Mouse (Mus musculus) cerebellum, adult 18-20 months (tissue): ENCODE results near the gene Nlrp6.
"Not testable (repeated sequence)": the region's sequence is repeated elsewhere in the genome, so short reads cannot be mapped to it uniquely, and the experiment has no call there.

ENCODE experiments used
- DNase-seq, 2 experiments: peaks; one replicate each; pipeline ENCODE4 v3.0.0; 2021

Nlrp6 gene

DNA sequence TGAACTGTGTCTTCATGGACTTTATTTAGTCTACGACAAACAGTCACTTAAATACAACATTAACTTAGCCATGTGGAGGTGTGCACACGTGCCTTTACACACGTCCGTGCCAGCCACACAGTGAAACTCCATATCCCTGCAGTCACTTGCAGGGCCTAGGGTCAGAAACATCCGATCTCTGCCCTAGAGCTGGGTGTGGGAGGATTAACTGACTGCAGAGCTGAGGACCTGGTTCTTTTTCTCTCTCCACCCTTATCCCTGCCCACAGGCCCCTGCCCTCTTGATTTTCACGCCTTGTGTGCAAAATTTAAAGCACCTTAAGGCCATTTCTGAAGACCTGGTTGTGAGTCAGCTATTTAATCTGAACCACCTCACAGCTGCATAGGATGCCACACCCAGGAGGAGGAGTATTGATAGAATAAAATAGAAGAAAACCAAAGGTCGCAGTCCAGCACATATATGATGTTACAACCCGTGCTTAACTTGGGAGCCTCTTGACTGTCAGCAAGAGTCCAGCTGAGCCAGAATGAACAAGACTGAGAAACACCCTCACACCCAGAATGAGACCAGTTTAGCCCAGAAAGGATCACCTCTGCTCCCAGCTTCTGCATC is at the start of gene Nlrp6:
Gene Nlrp6, plus strand, starts transcription at position 485 of the 612 bp plus-strand sequence.
- DNase-seq: no peak

DNA sequence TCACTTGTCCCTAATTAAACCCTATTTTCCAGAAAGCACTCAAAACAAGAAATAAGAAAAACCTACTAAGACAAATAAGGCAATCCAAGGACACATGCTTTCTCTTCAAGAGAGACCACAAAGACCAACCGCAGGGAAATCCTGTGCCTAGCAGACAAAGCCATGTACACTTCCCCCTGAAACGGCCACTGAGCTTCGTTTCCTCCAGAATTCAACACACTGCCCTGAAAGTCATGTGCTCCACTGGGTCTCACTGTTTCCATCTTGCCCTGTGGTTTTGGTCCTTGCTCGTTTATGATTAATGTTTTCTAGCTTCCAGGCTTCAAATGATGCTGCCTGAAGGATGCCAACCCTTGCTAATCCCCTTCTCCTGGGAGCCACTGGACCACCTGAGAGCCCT is 46.5 kb upstream of the Nlrp6 start:
- no peak for DNase-seq

DNA sequence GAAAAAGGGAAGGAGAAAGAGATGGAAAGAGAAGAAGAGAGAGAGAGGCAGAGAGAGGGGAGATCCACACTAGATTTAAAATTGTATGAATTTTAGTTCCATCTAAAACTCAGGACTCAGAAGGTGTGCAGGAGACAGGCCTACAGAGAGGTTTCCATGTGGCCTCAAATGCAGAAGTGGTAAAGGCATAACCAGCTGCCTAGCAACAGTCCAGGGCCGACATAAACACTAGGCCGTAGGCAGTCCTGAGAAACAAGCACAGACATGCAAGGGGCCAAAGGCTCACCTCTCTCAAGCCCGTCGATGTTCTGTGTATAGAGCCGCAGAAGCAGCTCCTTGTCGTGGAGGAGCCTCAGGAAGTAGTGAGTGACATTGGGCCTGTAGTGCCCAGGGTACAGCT is 43.3 kb upstream of the Nlrp6 start:
- DNase-seq: no peak

DNA sequence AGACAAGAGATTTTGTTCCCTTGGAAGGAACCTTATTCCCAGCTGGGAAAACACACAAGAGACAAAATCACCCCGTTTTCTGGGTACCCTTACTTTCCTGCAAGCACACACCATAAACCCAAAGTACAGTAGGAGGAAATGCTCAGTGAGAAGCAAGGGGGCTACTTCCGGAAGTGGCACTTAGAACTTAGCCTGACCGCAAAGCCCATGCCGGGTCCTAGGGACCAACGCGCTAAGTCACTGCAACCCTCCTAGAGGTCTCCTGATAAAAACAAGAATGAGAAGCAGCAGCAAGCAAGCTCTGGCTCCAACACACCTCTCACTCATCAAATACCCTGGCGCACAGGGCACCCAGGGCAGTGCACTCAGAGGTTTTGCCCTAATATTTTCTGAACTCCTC is 41.3 kb upstream of the Nlrp6 start:
- DNase-seq: no peak

DNA sequence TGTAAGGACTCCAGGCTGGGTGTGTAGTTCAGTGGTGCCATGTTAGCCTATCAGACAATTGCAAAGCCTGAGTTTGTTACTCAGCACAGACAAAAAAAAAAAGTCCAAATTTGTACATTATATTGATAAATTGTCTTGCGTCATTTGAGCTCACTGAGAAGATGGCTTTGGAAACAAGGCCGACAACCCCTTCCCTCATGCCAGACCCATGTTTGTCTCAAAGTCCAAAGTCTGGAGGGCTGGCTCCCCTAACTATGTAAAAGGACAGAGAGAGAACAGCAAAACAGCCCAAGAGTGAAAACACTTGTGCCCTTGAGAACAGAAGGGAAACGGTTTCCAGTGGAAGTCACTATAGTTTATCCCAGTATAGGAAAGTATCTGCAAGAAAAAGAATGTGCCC is 40.3 kb upstream of the Nlrp6 start:
- no peak for DNase-seq

DNA sequence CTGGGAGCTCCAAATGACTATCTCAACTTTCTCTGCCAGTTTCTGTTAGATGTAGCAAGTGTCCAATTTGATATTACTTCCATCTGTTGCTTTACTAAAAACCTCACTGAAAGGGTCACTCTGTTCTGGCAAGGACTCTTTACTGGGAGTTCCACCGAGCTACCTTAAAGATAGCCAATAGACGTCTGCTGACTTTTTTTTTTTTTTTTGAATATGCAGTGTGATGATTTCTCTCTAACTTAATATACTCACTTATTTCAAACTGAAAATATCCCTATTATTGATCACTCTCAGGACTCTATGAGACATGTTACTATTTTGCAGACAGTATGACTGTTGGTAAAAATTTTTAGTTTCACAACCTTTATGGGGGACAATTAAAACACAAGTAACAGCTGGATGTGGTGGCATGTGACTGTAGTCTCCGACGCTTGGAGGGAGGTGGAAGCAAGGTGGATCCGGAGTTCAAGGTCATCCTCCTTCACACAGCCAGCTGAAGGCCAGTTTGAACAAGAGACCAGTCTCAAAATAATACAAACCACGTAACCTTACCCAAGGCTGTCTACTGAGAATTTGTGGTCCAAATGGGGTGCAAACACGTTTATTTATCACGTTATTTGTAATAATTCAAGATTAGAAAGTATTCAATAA is 39.7 kb upstream of the Nlrp6 start:
- no peak for DNase-seq

DNA sequence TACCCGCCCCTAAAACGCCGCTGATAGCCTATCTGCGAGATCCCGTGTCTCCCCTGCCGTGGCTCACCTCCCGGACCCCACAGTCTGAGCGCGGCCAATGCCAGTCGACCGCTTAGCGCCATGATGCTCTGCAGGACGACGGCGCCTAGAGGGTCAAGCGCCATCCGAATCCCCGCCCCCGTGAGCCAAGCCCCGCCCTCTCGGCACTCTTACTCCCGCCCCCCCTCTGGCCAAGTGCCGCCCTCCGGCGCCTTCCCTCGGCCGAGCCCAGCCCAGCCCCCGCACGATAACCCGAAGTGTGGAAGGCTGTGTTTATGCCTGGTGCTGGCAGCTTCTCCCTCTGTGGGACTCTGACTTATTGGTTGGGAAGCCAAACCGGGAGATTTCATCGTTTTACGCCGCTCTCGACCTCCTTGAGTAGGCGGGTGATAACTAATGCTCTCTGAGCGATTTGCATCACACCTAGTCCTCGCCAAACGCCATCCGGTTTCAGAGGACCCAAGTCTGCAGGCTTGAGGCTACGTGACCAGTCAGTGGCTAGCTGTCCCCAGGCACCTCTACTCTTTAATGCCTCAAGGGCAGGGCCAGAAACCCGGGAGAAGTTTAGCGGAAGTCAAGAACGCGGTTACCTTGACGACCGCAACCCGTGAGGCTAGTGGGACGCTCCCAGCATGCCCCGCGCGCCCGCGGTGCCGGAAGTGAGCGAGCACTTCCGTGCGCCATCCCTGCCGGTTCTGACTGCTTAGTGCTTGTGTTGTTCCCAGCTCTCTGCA is 38.8 kb upstream of the Nlrp6 start, which contains the start of the genes Psmd13 and Sirt3:
Gene Psmd13, plus strand, starts transcription at position 273 of the 773 bp plus-strand sequence.
Gene Sirt3, minus strand, starts transcription at position 614 of the 773 bp plus-strand sequence.
- DNase-seq: peak; percentile 94 to 96

DNA sequence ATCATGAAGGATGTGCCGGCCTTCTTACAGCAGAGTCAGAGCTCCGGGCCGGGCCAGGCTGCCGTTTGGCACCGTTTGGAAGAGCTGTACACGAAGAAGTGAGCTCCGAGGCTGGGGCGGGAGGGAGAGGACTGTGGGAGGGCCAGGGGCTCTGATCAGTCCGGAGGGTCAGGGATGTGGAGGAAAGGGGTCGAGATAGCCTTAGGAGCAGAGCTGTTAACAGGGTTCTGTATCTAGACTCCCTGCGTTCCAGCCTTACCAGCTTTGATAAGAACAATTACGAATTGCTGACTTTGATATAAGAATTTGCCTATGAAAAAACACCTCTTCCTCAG is 38.3 kb upstream of the Nlrp6 start:
- no peak for DNase-seq

DNA sequence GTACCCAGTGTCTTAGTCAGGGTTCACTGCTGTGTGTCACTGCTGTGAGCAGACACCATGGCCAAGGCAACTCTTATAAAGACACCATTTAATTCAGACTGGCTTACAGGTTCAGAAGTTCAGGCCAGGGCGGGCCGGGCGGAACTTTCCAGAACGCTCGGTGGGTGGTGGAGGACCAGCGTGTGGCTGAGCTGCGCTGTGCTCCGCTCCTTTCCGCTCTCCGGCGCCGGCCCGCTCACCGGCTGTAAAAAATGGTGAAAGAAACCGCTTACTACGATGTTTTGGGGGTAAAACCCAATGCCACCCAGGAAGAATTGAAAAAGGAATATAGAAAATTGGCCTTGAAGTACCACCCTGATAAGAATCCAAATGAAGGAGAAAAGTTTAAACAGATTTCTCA is 30.1 kb upstream of the Nlrp6 start:
- DNase-seq: not testable (repeated sequence)

DNA sequence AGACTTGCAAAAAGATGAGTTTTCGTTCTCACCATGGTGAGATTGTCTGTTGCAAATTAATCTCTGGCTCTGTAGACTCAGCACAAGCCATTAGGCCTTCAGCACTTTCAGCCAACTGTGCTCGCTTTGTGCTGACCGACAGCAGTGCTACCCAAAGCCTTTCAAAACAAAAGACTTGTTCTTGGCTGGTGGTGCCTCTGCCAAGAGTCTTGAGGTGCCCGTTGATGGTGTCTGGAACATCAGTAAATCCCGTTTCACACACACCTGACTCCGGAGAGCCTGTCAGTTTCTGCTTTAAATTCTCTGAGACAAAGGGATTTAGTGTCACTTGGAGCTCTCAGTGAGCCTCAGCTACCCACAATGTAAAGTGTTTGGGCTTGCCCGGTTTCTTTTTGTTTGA is 26.7 kb upstream of the Nlrp6 start:
- DNase-seq: no peak

DNA sequence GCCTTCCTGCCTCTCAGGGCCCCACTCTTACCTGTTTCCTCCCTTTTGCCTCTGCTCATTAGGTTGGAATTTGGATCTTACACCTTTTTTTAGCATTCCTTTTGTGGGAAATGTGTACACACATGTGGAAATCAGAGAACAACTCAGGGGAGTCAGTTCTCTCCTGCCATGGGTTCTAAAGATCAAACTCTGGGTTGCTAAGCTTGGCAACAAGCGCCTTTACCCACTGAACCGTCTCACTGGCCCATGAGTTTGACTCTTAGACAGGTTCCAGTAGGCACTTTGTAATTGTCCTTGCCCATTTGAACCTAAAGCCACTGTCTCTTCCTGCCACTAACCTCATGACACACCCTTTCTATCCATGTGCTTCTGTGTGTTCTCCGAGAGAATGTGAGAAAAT is 26.1 kb upstream of the Nlrp6 start:
- DNase-seq: no peak

DNA sequence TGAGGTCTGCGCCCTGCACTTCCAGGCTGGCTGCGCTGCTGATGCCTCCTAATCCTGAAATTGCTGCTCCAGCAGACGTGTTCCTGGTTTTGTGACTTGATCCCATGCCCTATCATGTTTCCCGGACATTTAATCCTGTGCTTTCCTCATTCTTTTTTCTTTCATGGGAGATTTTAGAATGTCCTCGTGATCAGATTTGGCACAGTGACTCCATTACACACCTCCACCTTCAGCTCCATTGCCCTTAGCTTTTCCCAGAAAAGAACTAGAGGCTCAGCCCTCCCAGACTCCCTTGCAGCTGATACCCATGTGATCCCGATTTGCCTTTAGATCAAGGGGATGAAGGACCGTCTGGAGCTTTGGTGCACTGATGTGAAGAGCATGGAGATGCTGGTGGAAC is 22.8 kb upstream of the Nlrp6 start:
- no peak for DNase-seq

DNA sequence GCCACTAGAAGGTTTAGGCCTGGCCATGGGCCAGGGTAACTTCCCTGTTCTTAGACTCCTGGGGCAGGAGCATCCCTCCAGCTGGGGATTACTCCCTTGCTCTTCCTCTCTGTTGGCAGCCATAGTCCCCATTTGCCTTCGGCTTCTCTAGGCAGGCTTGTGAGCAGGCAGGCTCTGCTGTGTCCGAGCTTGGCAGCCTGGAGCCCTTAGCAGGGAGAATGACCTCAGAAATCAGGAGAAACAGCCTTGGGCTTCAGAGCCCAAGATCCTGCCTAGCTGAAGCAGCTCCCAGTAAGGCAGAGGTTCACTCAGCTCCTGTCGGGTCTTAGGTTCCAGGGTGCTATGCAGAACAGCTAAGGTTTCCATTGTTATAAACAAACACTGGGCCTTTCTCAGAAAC is 21.6 kb upstream of the Nlrp6 start:
- no peak for DNase-seq

DNA sequence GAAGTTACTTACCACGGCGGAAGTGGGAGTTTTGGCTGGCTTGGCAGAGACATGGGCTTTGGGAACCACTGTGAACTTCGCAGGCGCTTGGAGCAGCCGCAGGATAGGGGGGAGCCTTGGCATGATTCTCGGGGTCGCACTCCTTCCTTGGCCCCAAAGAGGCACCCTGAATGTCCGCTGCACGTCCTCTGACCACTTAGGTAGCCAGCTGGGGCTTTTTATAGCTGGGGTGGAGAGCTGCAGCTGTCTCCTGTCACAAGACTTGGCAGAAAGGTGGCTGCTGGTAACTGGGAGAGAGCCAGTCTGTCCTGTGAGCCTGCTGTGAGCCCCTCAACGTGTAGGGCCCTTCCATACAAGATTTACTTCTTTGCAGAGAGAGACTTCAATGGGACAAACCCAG is 20.5 kb upstream of the Nlrp6 start, which contains the start of gene Cox8b:
Gene Cox8b, minus strand, starts transcription at position 227 of the 400 bp plus-strand sequence.
- no peak for DNase-seq

DNA sequence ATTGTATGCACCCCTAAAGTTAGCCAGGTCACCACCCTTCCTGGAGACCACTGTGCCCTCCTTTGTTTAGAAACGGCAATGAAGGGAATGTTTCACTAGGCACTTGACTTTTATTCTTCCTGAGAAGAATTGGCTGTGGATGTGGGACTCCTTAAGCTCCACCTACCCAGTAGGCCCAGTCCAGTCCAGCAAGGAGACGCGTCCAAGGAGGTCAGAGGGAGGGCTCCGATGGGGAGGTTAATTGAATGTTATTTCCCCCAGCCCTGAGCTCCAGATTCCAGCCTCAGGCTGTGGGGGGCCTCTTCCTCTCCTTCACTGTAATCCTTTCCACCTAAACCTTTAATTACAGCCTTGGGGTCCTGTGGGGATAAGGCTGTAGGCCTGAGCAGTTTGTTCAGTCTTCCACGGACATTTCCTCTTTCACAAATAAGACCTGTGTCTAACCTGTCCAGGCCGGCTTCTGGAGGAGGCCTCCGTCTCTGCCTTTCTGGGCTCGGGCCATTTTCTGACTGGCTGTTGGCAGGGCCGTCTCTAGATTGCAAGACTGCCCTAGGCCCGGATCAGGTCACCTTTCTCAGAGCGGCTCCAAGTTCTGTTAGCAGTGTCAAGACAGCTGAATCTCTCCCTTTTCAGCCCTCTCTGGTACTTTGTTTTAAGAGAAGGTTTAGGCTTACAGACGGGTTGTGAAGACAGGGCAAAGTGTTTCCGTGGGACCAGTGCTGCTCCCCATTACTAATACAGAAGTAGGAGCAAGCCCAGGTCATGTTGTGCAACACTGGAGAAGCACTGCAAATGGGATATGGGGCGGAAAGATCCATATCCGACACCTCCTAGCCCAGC is 18.4 kb upstream of the Nlrp6 start:
- DNase-seq: no peak

DNA sequence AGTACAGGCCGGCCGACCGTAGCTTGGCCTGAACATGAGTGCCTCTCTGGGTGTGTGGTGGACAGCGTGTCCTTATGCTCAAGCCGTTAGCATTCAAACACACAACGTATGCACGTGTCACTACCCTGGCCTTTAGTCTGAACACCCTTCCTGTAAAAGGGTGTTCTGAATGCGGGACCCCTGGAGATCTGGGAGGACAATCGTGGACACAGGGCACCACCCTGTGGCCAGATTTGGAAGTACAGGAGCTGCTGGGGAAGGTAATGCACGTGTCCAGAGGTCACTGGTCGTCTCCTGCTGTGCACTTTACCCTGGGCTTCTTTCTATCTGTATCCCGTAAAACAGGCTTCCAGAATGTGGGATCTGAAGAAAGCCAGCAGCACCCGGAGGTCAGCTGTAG is 17.5 kb upstream of the Nlrp6 start:
- peak; percentile 67 to 83 for DNase-seq

DNA sequence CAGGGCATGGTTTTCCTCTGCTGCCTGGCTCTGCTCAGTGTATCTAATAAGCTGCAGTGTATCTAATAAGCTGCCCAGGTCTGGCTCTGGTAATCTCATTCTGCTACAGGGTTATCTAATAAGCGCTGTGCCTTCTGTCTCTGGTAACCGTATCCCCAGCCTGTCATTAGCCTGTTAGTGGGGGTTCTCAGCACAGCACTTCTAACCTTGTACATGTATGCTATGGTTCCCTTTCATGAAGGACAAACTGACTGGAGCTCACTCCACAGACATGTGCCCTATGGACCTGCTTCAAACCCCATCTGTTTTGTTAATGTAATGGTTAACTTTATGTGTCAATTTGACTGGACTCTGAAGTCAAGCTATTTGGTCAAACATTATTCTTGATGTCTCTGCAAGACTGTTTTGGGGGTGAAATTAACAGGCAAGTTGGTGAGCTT is 15.0 kb upstream of the Nlrp6 start:
- DNase-seq: no peak

DNA sequence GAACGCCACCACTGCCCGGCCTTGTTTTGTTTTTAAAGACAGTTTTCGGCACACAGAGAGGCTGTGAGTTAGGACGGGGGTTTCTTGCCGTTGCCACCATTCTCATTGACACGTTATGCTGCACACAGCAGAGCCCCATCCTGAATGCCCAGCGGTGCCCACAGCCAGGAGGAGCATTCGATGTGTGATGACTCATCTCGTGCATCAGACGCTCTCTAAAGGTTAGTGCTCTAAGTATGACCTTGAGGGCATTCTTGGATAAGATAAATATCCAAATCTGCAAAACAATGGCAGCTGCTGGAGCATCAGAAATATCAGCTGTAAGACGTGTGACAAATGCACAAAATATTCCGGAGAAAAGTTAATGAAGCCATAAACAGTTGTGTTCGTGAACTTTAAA is 13.6 kb upstream of the Nlrp6 start:
- DNase-seq: no peak

DNA sequence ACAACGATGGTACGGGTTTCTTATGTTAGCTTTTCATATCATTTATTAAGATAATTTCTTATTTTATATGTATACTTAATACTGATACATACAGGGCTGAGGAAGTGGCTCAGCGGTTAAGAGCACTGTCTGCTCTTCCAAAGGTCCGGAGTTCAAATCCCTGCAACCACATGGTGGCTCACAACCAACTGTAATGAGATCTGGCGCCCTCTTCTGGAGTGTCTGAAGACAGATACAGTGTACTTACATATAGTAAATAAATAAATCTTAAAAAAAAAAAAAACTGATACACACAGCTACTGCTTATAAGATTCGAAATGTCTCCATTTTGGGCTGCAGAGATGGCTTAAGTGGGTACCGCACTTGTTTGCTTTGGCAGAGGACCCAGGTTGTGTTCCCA is 13.0 kb upstream of the Nlrp6 start:
- DNase-seq: no peak

DNA sequence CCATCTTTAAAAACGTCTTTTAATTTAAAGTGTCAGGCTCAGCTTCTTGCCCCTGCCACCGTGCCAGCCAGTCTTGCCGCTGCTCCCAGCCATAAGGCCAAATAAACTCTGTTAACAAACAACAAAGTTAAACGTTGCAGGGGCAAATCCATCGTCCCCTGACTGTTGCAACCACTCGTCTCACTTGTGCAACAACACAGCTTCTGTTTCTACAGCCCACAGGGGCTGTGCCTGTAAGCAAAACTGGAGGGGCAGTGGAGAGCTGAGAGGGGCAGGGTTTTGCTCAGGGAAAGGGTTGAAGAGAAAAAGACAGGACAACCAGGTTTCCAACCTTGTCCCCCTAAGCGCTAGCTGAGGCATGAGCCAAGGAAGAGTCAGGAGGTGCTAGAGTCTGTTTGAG is 12.5 kb upstream of the Nlrp6 start:
- DNase-seq: no peak

DNA sequence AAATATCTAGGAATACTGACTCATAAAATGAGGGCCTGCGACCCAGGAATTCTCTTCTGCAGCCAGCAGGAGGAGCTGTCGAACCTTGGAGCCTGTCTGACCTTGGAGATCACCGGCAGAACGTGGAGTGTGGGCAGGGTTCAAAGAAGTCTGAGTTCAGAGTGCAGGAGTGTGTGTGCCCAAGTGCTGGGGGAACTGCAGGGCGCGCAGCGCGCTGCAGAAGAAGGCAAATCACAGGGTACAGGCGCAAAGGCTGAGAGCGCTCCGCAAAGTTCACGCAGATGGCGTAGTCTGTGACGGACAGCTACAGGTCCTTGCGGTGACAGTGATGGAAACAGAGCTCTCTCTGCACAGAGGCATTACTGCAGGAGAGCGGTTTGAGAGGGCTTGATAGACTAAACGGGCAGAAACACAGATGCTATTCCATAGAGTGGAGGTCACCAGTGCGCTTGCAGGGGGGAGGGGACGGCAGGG is 12.0 kb upstream of the Nlrp6 start:
- peak; percentile 69 to 78 for DNase-seq

DNA sequence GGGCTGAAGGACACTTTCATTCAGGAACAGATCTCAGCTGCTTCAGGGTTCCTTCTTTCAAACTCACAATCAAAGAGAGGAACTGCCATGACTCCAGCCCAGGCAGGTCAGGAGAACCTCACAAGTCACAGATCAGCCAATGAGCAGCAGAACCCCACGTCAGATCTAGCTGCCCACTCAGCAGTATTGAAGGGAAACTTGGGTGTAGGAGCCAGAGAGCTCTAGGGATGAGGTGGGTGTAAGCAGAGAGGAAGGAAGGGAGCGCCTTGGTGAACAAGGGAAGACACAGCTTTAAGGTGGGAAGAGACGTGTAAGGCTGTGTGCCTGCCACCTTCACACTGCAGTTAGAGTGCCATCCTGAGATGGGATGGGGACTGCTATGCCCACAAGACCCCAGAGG is 8.4 kb upstream of the Nlrp6 start:
- no peak for DNase-seq
